Mouse (Mus musculus): Measurements from ENCODE around the gene Ak9. TPM values are rescaled to one million over a fixed set of nuclear protein-coding genes. Genes with fewer than 3 reads are reported as not detected.

The Ak9 gene
- not detected in 2 replicates for polyA plus RNA-seq (2015; fragmentation: Nextera tagmentation; extraction: Ambion mirVana)

DNA sequence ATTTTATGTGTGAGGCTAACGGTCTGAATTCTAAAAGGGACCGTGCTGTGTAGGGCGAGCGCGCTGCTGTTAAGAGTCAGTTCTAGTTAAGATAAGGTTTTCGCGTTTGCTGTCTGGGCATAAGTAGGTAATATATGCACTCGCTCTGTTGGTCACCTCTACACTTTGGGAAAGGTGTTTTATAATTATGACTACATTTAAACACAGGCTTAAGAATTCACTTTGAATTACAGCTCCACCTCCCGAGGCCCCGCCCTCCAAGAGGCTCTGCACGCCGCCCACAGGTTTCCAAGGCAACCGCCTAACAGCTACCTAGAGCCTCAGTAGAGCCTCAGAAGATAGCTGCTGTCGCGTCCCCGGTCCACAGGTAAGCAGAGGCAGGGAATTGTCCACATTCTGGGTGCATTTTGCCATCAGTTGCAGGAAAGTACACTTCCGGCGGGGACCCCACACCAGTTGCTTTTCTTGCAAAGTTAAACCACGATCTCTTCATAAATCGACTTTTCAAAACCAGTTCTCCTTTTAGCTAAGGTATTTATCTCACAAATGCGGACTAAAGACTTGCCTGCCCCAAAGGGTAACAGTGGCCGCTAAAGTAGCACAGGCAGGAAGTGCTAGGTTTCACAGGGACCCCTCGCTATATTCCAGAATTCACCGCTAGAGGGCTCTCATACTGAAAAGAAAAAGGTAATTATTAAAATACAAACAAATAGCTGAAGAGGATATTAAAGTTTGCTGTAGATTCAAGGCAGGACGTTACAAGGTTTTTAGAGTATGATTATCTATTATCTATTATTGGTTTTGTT is at the start of gene Ak9:
Gene Ak9 (plus strand): TSS at position 342 of the 806 bp plus-strand sequence.

DNA sequence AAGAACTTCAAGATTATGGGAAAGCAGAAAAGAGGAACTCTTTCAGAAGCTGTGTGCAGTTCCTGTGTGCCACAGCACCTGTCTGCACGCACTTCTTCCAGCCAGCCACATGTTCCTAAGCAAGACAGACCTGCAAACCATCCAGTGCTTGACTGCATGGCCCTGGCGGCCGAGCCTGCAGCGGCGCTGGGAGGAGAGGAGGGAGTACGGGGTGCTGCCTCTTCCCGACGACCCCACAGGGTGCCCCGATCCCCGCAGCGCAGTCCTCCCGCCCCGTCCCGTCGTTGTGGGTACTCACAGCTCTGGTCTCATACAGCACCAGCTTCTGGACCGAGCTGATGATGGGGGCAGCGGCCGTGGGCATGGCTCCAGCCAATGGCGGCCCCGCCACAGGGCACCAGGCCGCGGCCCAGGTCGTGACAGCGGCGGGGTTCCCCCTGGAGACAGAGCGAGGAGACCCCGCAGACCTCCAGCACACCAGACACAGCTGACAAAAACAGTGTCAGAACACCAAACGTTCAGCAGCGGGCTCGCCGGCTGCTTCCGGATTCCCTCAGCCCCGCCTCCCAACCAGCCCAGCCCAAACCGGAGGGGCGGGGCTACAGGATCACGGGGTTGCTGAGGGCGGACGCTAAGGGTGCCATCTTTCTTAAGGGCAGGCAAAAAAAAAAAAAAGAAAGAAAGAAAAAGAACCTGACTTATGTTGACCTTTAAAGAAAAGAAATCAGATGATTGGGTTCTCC is 920 bp upstream of the Ak9 start, which contains the start of gene Fig4:
Gene Fig4 (minus strand): TSS at position 572 of the 743 bp plus-strand sequence.

DNA sequence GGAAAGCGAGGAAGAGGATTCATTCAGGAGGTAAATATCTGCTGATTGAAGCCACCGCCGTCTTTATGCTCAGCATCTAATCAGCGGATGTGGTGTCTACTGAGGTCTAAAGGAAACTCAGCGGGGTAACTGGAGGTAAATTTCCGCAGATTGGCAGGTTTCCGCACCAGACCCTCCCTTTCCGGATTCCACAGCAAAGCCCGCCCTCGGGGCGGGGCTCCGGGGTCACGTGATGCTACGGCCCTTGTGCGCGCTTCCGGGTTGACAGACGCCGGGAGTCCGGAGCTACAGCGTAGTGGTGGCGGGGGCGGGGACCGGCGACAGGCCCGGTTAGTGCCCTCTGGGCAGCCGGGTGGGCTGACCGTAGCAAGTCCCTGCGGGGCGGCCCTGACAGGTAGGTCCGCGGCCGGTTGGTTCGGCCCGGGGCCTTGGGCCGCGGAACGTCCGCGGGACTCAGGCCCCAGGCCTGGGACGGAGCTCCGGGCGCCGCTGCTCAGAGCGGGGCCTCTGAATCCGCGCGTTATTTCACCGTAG is 146.4 kb downstream of the Ak9 start, which contains the start of gene Zbtb24:
Gene Zbtb24 (plus strand): TSS at position 247 of the 534 bp plus-strand sequence.

DNA sequence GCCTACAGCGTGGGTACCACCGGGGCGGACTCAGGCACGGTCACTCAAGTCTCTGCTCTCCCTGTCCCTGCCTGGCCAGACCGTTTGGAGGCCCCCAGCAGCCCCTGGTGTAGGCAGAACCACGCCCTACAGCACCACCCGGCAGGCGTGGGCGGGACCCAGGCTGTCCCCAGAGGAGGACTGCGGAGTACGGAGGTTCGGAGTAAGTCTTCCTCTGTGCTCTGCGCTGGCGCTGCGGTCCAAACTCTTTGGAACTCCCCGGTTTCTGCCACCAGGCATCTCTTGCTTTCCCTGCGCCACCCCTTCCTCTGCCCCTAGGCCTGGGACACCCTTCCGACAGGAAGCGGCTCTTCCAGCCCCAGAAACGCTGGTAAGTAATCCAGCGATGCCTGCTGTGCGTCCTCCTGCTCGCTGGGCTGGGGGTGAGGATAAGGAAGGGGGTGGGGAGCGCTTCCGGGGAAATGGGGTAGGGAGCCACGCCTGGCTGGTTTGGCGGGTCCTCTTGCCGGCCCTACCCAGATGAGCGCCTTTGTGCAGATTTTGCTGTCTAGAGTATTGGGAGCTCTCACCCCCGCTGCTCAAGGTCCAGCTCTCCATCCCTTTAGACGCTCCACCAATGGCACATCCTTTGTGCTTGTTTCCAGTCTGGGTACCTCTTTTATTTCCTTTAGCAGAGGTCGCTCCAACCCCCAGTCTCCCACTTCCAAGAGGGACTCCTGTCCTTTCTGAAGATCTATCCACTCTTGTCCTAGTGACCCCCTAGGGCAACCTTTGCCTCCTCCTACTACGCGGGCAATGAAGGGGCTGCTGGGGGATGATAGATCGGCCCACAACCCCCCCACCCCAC is 172.6 kb downstream of the Ak9 start, which contains the start of gene Mical1:
Gene Mical1 (plus strand): TSS at position 144 of the 847 bp plus-strand sequence.

Other genes starting within 250 kb of the Ak9 start
- gene Gpr6, start 231.7 kb upstream of the Ak9 start, polyA plus RNA-seq (2015; fragmentation: Nextera tagmentation; extraction: Ambion mirVana) = 0.23 and 0.54 TPM in 2 replicates
- gene Fig4, start 720 bp upstream of the Ak9 start, polyA plus RNA-seq (2015; fragmentation: Nextera tagmentation; extraction: Ambion mirVana) = 15.9 TPM in 2 replicates
- gene Zbtb24, start 146.4 kb downstream of the Ak9 start, polyA plus RNA-seq (2015; fragmentation: Nextera tagmentation; extraction: Ambion mirVana) = 17.3 and 18.6 TPM in 2 replicates
- 15.1 and 22.2 TPM in 2 replicates for gene Mical1, start 172.3 kb downstream of the Ak9 start, polyA plus RNA-seq (2015; fragmentation: Nextera tagmentation; extraction: Ambion mirVana)
- gene Smpd2, start 186.4 kb downstream of the Ak9 start, polyA plus RNA-seq (2015; fragmentation: Nextera tagmentation; extraction: Ambion mirVana) = 33.7 and 48.9 TPM in 2 replicates
- 1.4 and 2.3 TPM in 2 replicates for gene Ppil6, start 186.5 kb downstream of the Ak9 start, polyA plus RNA-seq (2015; fragmentation: Nextera tagmentation; extraction: Ambion mirVana)
- gene Cd164, start 215.4 kb downstream of the Ak9 start, polyA plus RNA-seq (2015; fragmentation: Nextera tagmentation; extraction: Ambion mirVana) = 100 and 151 TPM in 2 replicates